Mouse (Mus musculus) frontal cortex, adult (tissue): ENCODE data around the gene Elf1.
A peak's percentile ranks its signal among the peaks of the same experiment; 100 is the strongest.

ENCODE experiments used
- ATAC-seq: cut with Nextera tagmentation; 2 replicates; pipeline ENCODE4 v1.9.2; 2017; ENCODE audit warnings: mild to moderate bottlenecking, moderate library complexity, mixed read lengths; ENCODE audit not compliant: low TSS enrichment

Elf1 gene

DNA sequence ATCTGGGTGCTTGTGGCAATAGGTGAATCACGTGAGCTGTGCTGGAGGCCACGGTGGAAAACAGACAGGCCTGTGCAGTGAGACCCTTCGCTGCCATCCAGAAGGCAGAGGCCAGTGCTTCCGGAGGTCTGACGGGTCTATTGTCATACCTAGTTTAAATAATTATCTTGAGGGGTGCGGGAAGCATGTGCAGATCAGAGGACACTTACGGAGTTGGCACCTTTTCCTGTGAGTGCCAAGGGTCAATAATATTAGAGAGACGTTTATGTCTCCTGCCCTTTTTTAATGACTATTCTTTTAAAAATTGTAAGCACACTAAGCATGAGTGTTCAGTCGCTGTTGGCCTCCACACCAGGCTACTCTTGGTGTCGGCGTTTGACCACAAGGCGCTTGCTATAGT lies 8.2 kb downstream of the Elf1 start:
- ATAC-seq = no peak

- no peak for ATAC-seq
These were observed 9.3 kb downstream of the Elf1 start for GRCm38 (mm10) chr14:79490246-79490645.

DNA sequence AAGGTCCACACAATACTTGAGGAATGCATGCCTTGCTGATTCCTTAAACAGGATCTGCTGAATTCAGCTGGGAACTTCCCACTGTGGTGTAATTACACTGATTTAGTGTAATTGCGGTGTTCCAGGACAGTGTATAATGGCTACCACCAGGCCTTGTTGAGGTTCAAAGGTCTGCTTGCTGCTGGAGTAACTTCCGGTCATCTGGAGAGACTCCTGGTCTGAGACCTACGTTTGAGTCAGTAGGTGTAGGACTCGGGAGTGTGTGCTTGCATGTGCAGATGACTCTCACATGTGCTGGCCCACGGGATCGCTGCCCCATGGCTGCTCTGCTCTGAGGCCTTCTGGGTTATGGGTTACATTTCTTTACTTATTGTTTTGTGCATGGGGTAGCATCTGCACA lies 13.4 kb downstream of the Elf1 start:
- ATAC-seq = no peak

DNA sequence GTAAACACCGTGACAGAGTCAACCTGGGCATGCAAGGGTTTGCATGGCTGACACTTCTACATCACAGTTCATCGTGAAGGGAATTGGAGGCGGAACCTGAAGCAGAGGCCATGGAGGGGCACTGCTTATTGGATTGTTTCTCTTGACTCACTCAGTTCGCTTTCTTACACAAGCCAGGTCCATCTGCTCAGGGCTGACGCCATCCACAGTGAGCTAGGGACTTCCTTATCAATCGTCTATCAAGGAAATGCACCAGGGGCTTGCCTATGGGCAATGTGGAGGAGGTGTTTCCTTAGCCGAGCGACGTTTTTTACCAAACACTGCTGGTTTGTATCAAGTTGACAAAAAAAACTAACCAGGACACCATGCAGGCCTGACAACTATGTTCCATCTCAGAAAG lies 18.3 kb downstream of the Elf1 start:
- ATAC-seq = no peak

GRCm38 (mm10) chr14:79500756-79501155 lies 19.8 kb downstream of the Elf1 start:
- no peak for ATAC-seq

GRCm38 (mm10) chr14:79503371-79504075 lies 22.5 kb downstream of the Elf1 start:
- ATAC-seq = no peak

DNA sequence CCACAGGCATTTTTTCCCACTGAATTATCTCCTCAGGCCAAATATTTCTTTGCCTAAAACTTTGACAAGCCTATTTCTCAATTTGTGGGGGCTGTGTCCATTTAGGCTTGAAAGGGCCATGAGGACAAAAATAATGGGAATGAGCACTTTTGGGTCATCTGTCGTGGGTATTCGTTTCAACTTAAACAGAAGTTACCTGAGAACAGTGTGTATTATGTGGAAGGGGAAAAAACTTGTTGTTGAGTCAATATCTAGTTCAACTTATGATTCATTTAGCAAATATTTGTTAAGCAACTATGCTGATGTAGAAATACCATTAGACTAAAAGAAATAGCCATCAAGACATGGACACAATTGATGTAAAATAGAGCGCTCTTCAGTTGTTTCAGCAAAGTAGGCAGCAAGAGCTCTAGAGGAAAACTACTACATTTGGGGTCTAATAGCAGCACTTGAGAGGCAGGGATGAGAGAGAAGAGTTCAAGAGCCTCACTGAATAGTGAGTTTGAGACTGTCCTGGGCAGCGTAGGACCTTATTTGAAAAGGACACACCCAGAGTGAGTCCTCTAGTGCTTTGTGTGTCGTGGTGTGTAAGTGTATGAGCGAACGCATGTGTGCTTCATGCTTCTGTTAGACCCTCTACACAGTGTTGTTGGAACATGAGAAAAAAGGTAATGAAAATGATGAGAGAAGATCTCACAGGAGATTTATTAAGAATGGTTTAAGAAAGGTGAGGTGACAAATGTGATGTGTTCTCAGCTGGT lies 23.4 kb downstream of the Elf1 start:
- no peak for ATAC-seq

DNA sequence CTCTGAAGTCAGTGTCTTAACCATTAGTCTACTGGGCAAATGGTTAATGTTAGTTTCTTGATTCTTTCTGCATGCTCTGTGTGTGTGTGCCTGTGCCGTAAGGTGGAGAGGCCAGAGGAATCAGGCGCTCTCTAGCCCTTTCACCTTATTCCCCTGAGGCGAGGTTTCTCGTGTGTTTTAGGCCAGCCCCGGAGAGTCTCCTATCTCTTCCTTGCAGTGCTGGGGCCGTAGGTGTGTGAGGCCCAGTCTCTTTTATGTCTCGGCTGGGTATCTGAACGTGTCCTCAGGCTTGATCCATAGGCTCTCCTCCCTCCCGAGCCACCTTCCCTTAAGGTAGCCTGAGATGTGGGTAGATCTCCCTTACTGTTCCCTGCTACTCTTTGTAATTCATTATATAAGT lies 25.2 kb downstream of the Elf1 start:
- ATAC-seq = no peak

DNA sequence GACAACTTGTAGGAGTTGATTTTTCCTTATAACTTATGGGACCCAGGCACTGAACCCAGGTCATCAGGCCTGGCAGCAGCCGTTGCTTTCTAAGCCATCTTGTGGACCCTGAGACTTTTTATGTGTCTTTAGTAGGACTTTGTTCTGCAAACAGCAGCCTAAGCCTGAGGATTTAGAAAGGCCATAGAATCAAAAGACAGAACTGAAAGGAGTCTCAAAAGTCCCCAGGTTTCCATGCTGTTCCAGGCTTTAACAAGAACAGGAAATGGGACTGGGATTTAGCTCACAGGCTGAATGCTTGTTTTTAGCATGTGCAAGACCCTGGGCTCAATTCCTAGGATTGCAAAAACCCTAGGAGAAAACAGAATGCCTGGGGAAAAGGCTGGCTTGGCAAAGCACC lies 26.9 kb downstream of the Elf1 start:
- no peak for ATAC-seq

- ATAC-seq = no peak
These were observed 27.8 kb downstream of the Elf1 start for GRCm38 (mm10) chr14:79508662-79509305.

DNA sequence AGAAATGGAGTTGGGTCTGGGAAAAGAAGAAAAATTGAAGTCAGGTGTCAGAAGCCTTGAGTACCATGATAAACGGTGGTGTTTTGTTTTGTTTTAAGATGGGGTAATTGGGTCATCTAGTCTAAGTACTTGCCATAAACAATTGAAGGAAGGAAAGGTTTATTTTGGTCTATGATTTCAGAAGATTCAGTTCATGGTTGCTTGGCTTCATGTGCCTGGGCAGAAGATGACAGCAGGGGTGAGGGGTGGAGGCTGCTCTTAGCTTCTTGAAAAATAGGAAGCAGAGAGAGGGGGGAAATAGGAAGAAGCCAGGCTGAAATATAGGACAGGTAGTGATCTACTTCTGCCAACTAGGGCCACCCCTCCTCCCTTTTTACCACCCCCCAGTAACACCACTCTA lies 30.5 kb downstream of the Elf1 start:
- no peak for ATAC-seq

GRCm38 (mm10) chr14:79513951-79514350 lies 33.0 kb downstream of the Elf1 start:
- no peak for ATAC-seq

DNA sequence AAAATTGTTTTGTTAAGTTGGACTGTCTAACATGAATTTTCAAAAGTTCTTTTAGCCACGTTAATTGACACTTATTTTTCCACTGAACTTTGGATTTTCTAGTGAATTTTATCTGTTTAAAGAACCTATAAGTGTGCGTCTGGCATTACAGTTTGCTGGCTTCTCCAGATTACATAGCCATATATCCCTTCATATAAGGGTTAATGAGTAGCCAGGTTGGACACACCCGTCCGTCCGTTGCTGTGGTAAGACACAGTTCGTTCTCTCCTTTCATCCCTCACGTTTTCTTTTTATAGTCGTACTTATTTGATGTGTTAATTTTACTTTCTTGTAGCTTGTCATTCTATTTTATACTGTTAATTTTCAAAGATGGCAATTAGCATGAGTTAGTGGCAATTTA lies 34.1 kb downstream of the Elf1 start:
- ATAC-seq = no peak

DNA sequence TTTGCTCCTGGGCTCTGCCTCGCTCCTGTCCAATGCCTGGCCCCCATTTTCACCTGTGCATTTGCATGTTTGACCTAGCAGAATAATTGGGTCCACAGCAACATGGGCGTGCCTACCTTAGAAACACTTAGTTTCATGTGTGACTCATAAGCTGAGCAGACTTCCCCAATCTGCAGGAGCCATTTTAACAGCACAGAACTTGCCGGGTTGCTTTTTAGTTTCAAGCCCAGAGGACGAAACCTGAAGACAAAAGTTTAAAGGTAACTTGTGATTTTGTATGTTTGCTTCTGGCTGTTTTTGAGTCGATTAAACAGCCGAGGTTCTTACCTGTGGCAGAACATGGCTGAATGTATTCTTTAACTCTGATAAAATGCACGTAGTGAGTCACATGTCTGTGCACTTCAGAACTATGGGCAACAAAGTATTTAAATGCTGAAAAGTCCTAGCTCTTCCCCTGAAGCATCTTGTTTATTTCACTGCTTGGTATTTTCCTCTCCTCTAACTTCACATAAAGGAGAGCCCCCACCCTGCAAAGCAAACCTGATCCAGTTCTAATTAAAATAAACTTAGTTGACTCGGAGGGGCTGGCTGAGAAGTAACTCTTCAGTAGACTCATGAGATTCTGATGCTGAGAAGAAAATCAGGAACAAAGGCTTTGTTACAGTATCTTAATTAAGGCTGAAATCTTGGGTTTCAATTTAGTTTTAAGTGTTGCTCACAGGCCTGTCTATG lies 34.7 kb downstream of the Elf1 start:
- peak; percentile 52; the same call in 1 of the 2 replicates for ATAC-seq

GRCm38 (mm10) chr14:79516243-79516610 lies 35.2 kb downstream of the Elf1 start:
- ATAC-seq = peak; percentile 64; the same call in 1 of the 2 replicates

DNA sequence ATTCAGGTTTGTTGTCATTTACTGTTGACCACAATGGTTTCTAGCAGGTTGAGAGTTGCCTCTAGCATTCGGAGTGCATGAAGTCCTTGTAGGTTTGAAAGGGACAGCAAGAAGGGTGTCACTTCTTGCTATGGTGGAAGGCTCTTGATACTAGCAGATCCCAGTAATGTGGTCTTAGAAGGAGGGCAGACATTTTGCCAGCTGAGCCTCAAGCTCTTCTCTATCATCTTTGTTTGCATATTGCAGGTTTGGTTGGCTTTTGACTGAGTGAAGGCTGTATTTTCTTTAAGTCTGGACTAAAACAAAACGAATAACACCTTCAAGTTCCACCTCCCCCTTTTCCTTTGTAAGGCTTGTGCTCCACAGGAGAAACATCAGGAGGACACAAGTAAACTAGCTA lies 35.8 kb downstream of the Elf1 start:
- ATAC-seq = no peak

DNA sequence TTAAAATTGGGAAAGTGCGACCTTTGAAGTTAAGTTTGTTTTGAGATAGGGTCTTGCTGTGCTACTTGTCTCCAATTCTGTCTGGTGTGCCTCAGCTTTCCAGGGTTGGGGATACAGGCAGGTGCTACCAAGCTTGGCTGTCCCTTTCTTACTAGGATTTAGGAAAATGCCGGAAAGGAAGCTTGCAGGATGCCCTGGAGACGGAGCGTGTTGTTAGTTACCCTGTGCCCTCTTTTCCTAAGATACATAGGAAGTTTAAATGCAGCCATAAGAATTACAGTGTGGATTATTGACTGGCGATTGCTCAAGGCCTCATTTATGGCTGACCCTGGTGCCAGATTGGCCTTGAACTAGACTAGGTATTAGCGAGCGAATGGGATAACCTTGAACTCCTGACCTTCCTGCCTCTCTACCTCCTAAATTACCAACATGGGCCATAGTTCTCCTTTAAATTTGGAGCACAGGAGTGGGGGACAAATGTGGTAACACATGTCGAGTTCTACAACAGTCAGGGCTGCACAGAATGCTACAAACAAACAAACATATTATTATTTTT lies 36.3 kb downstream of the Elf1 start:
- ATAC-seq = no peak

GRCm38 (mm10) chr14:79518123-79518522 lies 37.1 kb downstream of the Elf1 start:
- ATAC-seq = no peak

DNA sequence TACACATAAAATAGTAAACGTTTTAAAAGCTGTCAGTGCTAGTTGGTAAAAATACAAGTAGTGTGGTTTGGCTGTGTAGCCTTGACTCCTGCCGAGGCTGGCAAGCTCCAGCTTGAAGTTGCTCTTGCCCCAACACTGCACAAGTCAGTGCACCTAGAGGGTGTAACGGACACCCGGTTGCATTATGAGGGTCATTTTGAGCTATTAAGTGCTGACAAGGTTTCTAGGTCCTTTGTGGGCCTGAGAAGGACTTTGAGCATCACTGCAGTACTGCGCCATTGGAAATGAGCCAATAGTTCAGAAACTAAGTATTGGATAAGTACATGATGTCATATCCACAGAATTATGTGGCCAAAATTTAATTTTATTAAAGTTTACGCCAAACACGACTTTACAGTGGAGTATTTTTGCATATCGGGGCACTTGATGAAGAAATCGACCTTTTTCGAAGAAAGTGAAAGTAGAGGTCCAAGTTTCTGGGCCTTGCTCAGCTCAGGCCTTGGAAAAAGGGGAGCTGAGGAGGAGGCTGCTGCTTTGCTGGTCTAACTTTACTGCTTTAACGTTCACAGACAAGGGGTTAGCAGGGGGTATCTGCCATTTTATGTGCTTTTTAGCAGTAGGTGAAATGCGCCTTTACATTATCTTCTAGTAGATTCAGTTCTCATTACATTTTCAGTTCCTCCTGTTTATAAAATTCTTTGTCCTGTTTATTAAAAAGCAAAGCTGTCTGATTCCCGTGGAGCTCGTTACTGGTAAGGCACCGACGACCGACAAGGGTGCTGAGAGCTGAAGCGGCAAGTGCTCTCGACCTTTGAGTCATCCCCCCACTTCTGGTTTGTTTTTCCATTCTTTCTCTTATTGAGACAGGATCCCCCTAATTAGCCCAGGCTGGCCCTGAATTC lies 38.0 kb downstream of the Elf1 start:
- ATAC-seq = no peak

- no peak for ATAC-seq
These were observed 38.6 kb downstream of the Elf1 start for GRCm38 (mm10) chr14:79519663-79519975.

DNA sequence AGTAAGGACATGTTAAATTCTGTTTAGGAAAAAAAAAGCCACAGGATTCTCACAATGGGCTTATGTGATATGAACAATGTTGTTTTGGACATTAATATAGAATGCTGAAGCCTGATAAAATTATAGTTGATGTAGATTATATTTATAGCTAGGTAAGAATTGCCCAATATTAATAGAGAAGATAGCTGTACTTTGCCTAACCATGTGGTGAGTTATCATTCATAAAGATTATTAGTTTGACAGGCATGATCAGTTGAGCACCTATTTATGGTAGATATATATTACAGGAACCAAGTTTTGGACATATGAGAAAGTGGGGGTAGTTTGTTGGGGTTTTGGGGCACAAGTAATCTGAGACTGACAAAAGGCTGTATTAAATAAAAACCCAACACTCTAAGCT lies 39.6 kb downstream of the Elf1 start:
- no peak for ATAC-seq
